Mouse (Mus musculus) megakaryocyte-erythroid progenitor cell, adult 5-6 weeks (primary cell): ENCODE measurements around the gene Ube2v1. TPM values are rescaled to one million over a fixed set of nuclear protein-coding genes. Genes with fewer than 3 reads are reported as not detected.

Experiments
- ATAC-seq: replicated peaks from 2 replicates; pipeline ENCODE4 v1.8.0; 2016; ENCODE audit warnings: mild to moderate bottlenecking, inconsistent platforms; ENCODE audit not compliant: severe bottlenecking, poor library complexity, low FRiP score, low TSS enrichment
- total RNA-seq, 2 experiments: library from RNA; stranded (forward) in 1 of 2; stranded (reverse) in 1 of 2; fragments of 200-1000, 215-1000 nt in 1 of 2; fragments of >200 nt in 1 of 2; fragmentation: Nextera tagmentation in 1 of 2; gene quantifications; 2 replicates each; pipeline ENCODE4 v1.2.3; 2014 to 2017

Gene Ube2v1
- total RNA-seq, 2 experiments from 2014 or later = 78.6 to 207 TPM

DNA sequence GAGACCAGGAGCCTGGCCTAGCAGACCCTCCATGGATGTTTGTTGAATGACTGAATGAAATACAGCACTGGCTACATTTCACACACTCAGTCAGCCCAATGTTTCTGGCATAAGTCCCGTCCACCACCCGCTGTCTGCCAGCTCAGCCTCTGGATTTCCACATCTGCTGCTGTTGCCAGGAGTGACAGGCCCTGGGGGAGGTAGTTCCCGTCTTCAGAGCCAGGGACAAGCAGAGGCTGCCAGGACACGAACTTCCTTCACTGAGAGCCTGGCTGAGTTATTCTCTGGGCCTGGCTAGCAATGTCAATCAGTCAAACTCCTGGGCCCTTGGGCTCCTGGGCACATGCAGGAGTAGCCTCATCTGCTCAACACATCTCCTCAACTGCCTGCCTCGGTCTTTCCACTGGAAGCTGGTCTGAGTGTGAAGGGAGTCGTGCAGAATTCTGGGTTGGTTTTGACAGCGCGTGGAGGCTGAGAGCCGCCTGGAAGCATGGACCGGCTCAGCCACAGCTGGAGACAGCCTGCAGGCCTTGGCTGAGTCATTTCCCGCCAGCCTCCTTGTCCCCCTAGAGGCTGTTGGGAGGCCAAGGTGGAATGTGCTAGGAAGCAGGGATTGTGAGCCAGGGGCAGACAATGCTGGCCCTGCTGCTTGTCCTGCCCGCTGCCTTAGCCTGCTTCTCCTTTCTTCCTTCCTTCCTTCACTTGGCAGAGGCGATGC lies 61.8 kb downstream of the Ube2v1 start:
- ATAC-seq = no peak

DNA sequence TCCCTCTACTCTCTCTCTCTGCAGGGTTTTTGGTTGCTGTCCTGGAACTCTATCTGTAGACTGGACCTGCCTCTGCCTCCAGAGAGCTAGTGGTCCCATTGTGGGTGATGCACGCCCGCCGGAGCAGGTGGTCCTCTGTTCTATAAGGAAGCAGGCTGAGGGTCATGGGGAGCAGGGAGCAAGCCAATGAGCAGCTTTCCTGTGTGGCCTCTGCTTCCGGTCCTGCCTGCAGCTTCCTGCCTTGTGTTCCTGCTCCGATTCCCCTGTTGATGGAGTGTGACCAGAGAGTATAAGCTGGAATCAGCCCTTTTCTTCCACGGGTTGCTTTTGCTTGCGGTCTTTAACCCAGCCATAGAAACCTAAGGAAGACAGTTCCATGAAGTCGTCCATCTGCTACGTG lies 63.8 kb downstream of the Ube2v1 start:
- ATAC-seq = no peak

DNA sequence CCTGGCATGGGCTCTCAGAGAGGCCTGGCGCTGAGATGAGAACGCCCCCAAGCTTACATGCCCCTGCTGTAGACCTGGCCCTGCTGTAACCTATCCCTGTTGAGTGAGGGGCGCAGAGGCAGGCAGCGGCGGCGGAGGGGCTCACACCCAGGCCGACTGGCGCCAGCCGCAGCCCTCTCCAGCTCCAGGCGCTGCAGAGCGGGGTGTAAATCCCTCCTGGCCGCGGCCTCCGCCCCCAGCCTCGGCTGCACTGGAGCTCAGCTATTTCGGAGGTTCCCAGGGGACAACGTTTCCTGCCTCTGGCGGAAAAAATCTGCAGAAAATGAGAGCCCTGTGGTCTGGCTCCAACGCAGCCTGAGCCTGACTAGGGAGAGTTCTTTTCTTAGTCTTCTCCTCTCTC lies 66.2 kb downstream of the Ube2v1 start:
- no peak for ATAC-seq

DNA sequence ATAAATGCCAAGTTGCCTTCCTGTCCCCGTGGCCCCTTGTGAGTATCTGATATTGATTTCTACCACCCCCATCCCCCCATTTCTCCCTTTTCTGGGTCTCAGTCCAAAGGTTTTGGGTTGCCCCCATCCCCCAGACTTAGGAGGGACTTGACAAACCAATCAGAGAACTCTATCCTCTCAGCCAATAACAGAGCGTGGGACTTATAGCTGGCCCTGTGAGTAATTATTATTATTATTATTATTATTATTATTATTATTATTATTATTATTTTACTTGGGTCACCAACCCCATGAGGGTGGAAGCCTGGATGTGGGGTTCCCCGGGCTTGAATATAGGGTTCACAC lies 66.6 kb downstream of the Ube2v1 start:
- no peak for ATAC-seq

DNA sequence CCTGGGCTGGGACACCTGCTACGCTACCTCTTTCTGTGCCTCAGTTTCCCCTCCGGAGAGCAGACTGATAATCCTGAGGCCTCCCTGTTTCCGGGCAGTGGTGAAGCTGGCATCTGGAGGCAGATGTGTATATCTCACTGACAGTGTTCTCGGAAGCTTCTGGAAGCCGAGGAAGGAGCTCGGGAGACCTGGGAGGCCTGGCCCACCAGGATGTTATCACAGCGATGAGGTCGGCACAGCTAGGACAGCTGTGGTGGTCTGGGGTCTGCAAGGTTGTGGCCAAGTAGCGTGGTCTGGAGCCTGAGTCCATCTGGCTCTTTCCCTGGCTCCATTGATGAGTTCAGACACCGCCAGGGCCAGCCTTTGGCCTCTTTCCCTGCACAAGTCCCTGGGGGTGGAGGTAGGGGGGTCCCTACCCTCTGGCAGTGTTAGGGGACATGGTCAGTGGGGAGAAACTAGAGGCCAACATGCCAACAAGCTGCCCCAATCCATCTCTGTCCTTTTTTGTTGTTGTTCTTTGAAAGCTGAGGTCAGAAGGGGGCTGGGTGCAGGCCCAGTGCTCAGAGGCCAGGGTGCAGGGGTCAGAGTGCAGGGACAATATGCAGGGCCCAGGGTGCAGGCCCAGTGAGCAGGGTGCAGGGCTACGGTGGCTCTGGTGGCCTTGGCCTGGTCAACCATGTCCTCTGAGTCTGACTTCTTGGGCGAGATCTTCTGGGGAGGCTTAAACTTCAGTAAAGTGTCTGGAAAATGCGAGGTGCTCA lies 67.2 kb downstream of the Ube2v1 start:
- ATAC-seq = no peak

DNA sequence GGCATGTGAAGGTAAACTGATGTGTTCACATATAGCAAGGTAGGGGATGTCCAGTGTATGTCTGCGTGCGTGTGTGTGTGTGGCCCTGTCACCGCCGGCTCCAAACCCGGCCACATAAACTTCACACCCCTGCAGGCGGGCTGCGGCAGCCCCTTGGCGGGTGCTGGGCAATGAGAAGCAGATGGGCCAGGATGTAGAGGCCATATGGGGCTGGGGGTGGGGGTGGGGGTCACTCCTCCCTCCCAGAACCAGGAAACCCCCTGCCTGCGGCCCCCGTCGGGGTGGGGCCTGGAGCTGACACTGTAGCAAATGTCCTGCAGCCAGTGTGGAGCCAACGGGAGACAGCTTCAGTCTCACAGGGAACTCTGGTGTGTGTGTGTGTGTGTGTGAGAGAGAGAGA lies 68.2 kb downstream of the Ube2v1 start:
- no peak for ATAC-seq

DNA sequence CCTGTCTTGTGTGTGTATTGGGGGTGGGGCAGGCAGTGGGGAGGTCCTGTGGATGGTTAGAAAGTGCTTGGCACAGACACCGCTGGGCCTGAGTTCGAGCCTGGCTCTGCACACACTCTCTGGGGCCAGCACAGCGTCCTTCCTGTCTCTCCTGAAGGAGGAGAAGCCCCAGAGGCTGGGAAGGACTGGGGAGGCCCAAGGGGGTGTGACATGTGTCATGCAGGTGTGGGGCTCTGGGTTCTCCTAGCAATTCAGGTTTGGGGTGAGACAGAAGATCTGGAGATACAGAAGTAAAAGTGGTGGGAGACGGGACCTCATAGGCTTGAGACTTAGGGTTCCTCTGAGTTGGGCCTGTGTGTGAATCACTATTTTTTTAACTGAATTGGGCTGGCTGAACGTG lies 68.9 kb downstream of the Ube2v1 start:
- ATAC-seq = no peak

DNA sequence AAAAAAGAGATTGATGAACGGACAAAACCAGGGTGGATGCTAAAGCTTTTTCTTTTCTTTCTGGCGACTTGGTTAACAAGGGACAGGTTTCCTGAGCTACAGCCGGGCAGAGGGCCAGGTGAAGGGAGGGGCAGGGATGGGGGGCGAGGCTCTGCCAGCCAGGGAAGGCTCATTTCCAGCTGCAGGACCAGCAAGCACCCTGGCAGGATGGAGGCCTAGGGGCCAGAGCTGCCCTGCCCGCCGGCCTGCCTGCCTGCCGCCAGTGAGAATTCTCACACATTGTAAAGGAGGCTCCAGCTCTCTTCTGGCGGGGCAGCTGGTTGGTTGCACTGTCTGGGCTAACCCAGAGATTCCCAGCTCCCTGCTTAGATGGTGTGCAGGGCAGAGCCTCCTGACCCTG lies 69.8 kb downstream of the Ube2v1 start:
- ATAC-seq = no peak

DNA sequence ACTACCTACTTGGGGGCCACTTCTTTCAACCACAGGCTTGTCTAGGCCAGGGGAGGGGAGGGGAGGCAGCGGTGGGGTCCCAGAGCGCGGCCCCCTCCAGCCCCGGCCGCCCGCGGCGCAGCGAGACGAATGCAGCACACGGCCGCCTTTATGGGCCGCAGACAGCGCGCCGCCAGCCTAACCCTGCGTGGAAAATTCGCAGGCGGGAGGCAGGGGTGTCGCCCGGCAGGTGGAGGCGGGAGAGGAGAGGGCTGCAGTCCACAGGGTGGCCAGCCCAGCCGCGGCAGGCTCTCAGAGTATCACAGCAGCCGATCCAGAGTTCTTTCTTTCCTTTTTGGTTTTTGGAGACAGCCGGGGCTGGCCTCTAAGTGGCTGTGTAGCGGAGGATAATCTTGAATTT lies 72.5 kb downstream of the Ube2v1 start:
- ATAC-seq = no peak

Other genes starting within 250 kb of the Ube2v1 start
- 46.2 and 48.6 TPM in 2 replicates for gene Slc9a8, start 210.4 kb downstream of the Ube2v1 start, total RNA-seq (2014; fragmentation: Nextera tagmentation)
- 20.5 and 28.3 TPM in 2 replicates for gene Slc9a8, start 210.4 kb downstream of the Ube2v1 start, total RNA-seq (2017)
- gene Rnf114, start 139.4 kb downstream of the Ube2v1 start, total RNA-seq (2014; fragmentation: Nextera tagmentation) = 30.8 and 34.8 TPM in 2 replicates
- 19.5 and 23.8 TPM in 2 replicates for gene Rnf114, start 139.4 kb downstream of the Ube2v1 start, total RNA-seq (2017)
- 16.0 and 23.2 TPM in 2 replicates for gene Spata2, start 139.2 kb downstream of the Ube2v1 start, total RNA-seq (2014; fragmentation: Nextera tagmentation)
- gene Spata2, start 139.2 kb downstream of the Ube2v1 start, total RNA-seq (2017) = 6.8 and 8.1 TPM in 2 replicates
- gene Snai1, start 93.9 kb downstream of the Ube2v1 start, total RNA-seq (2014; fragmentation: Nextera tagmentation) = 0.37 TPM in 1 of 2 replicates, not detected in the other
- gene Snai1, start 93.9 kb downstream of the Ube2v1 start, total RNA-seq (2017) = 0.52 TPM in 1 of 2 replicates, not detected in the other
- 16.1 TPM in 1 of 2 replicates, not detected in the other for gene Gm20431, start 29.4 kb upstream of the Ube2v1 start, total RNA-seq (2014; fragmentation: Nextera tagmentation)
- not detected in 2 replicates for gene Gm20431, start 29.4 kb upstream of the Ube2v1 start, total RNA-seq (2017)
- 0.83 and 1.4 TPM in 2 replicates for gene Cebpb, start 56.8 kb upstream of the Ube2v1 start, total RNA-seq (2014; fragmentation: Nextera tagmentation)
- gene Cebpb, start 56.8 kb upstream of the Ube2v1 start, total RNA-seq (2017) = 2.3 and 3.1 TPM in 2 replicates
- 19.5 and 28.4 TPM in 2 replicates for gene Tmem189, start 57.7 kb upstream of the Ube2v1 start, total RNA-seq (2014; fragmentation: Nextera tagmentation)
- 10.2 and 16.8 TPM in 2 replicates for gene Tmem189, start 57.7 kb upstream of the Ube2v1 start, total RNA-seq (2017)